Comparison of ENCODE assay signal across 8 mouse cellular contexts in genomic region chr2:24502963-24503471, GRCm38 (mm10). TPM values are rescaled to one million over a fixed set of nuclear protein-coding genes. Genes with fewer than 3 reads are reported as not detected.
DNase-seq lines count a peak whose midpoint lies in the region; ATAC-seq lines count a peak whose summit lies in the region.

No protein-coding gene starts in this region.

- H3K36me3 ChIP-seq in forebrain, embryonic 15.5 days = no peaks in the 10 kb centered on the region

- 17% methylated on average over 5 of the region's 5 CpGs for WGBS in forebrain, embryonic 15.5 days

- H3K4me2 ChIP-seq in forebrain, embryonic 15.5 days (replicated peaks) = no peak overlapping the region

- H3K4me3 ChIP-seq in forebrain, embryonic 15.5 days = no peak overlapping the region

- no peaks in the 10 kb centered on the region for H3K27me3 ChIP-seq in forebrain, embryonic 15.5 days

- no peak overlapping the region for H3K9ac ChIP-seq in forebrain, embryonic 15.5 days (replicated peaks)

- no peak overlapping the region for H3K27ac ChIP-seq in forebrain, embryonic 15.5 days (replicated peaks)

- H3K4me1 ChIP-seq in forebrain, embryonic 15.5 days = peaks cover 8% of the 10 kb centered on the region

- no peaks in the 10 kb centered on the region for H3K9me3 ChIP-seq in forebrain, embryonic 15.5 days

- peak; percentile 57 for ATAC-seq in forebrain, embryonic 15.5 days (replicated peaks)
- no peak for ATAC-seq in erythroblast, adult 5-6 weeks (replicated peaks; ENCODE audit: low FRiP score, poor library complexity, severe bottlenecking)

- peak; percentile 28 to 36 for DNase-seq in right cerebral cortex, postnatal 10 days (ENCODE audit: low spot score in 2 of 2)
- no peak for DNase-seq in right cerebral cortex, postnatal 36 days (ENCODE audit: low spot score in 2 of 2)
- DNase-seq in kidney, adult 18-20 months = peak; percentile 38
- peak; percentile 66 to 82 for DNase-seq in lung, postnatal 4 days
- no peak for DNase-seq in urinary bladder, postnatal 36 days (ENCODE audit: low spot score in 2 of 2)
- no peak for DNase-seq in MN1 (ENCODE audit: low spot score)

RNA-seq across cellular contexts. Expression of gene Pax8, which starts 27.6 kb away (rescaled TPM):
- 0.26 and 0.33 TPM in 2 replicates for polyA plus RNA-seq in forebrain, embryonic 15.5 days (2015; fragmentation: Nextera tagmentation; extraction: Ambion mirVana)
- 2.1 TPM in 1 of 2 replicates, not detected in the other for total RNA-seq in erythroblast, adult 5-6 weeks (2015; ENCODE audit: low replicate concordance)
- 0.28 and 1.1 TPM in 2 replicates for total RNA-seq in erythroblast, adult 5-6 weeks (2017; ENCODE audit: low replicate concordance)

Comparison
In these comparisons a context has a peak if more than half of its experiments do, and no peak if none do; other contexts are left out.
1. DNase-seq: peak in right cerebral cortex, postnatal 10 days (2 of 2), kidney, adult 18-20 months (single experiment) and lung, postnatal 4 days (2 of 2); none in right cerebral cortex, postnatal 36 days (0 of 2), urinary bladder, postnatal 36 days (0 of 2) and MN1 (single experiment).